Mouse (Mus musculus) layer of hippocampus, adult 2 months (tissue): Measurements from ENCODE around the gene Dnhd1. TPM values are rescaled to one million over a fixed set of nuclear protein-coding genes. Genes with fewer than 3 reads are reported as not detected.

ENCODE experiments used
- DNase-seq, 2 experiments: peaks; one replicate each; pipeline ENCODE4 v3.0.0; 2022; ENCODE audit warnings: low spot score in 2 of 2
- H3K27ac ChIP-seq: fragments of 200-600 bp; 2 replicates; pipeline ENCODE4 v1.8.1; 2022
- H3K4me3 ChIP-seq: fragments of 200-600 bp; 2 replicates; pipeline ENCODE4 v1.8.1; 2022; ENCODE audit warnings: mild to moderate bottlenecking
- CTCF ChIP-seq: fragments of 200-600 bp; conservative IDR thresholded peaks from 2 replicates; pipeline ENCODE4 v1.8.1; 2022; ENCODE audit warnings: antibody characterized with exemption, mild to moderate bottlenecking, moderate library complexity
- total RNA-seq, 2 experiments: library from RNA; stranded (reverse); gene quantifications; 2 replicates each; pipeline ENCODE4 v1.2.3; 2021

The Dnhd1 gene
- total RNA-seq, 2 experiments from 2014 or later, result 6.9 to 8.5 TPM

GRCm38 (mm10) chr7:105751491-105752433 lies 101.1 kb downstream of the Dnhd1 start, which contains the start of gene Tpp1:
Gene Tpp1 (minus strand): TSS chr7:105752235.
- Histone ChIP-seq H3K27ac (peak within 1 kb of the TSS; percentile 93), H3K4me3 (peak within 1 kb of the TSS; percentile 86)
- DNase-seq, result peak; percentile 94 to 97
- TF ChIP-seq CTCF, result no peak

GRCm38 (mm10) chr7:105752716-105753115 lies 102.1 kb downstream of the Dnhd1 start:
- TF ChIP-seq CTCF, result peak; percentile 26; the same call in 1 of the 2 replicates
- no peak for DNase-seq
- H3K4me3 ChIP-seq, result no peak overlapping the region
- H3K27ac ChIP-seq, result peak overlapping the region; percentile 93

- no peak for TF ChIP-seq CTCF
- no peak for DNase-seq
- Histone ChIP-seq H3K4me3 (no peak overlapping the region), H3K27ac (no peak overlapping the region; the same call in 1 of the 2 replicates)
Observed at GRCm38 (mm10) chr7:105753281-105753680, 102.7 kb downstream of the Dnhd1 start.

- no peak for DNase-seq
Observed at GRCm38 (mm10) chr7:105761813-105762484, 111.3 kb downstream of the Dnhd1 start.

GRCm38 (mm10) chr7:105762517-105763270 lies 112.1 kb downstream of the Dnhd1 start:
- H3K4me3 ChIP-seq, result peak overlapping the region; percentile 48
- H3K27ac ChIP-seq, result no peak overlapping the region
- TF ChIP-seq CTCF, result no peak
- no peak for DNase-seq

More at GRCm38 (mm10) chr7:105761813-105762484, 111.3 kb downstream of the Dnhd1 start:
- Histone ChIP-seq H3K4me3 (peak overlapping the region; percentile 48), H3K27ac (no peak overlapping the region)
- no peak for TF ChIP-seq CTCF

GRCm38 (mm10) chr7:105764331-105764730 lies 113.7 kb downstream of the Dnhd1 start:
- Histone ChIP-seq H3K27ac (no peak overlapping the region), H3K4me3 (no peak overlapping the region)
- no peak for TF ChIP-seq CTCF
- no peak for DNase-seq

GRCm38 (mm10) chr7:105767729-105768165 lies 117.1 kb downstream of the Dnhd1 start:
- TF ChIP-seq CTCF, result no peak
- Histone ChIP-seq H3K27ac (peak overlapping the region; percentile 40; the same call in 1 of the 2 replicates), H3K4me3 (no peak overlapping the region)
- DNase-seq, result no peak

GRCm38 (mm10) chr7:105769959-105770358 lies 119.3 kb downstream of the Dnhd1 start:
- Histone ChIP-seq H3K27ac (no peak overlapping the region), H3K4me3 (no peak overlapping the region)
- no peak for DNase-seq
- no peak for TF ChIP-seq CTCF

Other genes with a start within 250 kb of the Dnhd1 start
- gene Cnga4, start 246.3 kb upstream of the Dnhd1 start, total RNA-seq, result under 1 TPM; 0.69 to 0.90 TPM
- 1 to 10 TPM; 6.2 to 6.5 TPM for gene Cckbr, start 225.1 kb upstream of the Dnhd1 start, total RNA-seq
- gene Cavin3, start 168.5 kb upstream of the Dnhd1 start, total RNA-seq, result 10 to 100 TPM; 13.9 to 14.2 TPM
- 10 to 100 TPM; 82.7 to 86.2 TPM for gene Smpd1, start 96.5 kb upstream of the Dnhd1 start, total RNA-seq
- 100 to 1,000 TPM; 360 to 370 TPM for gene Apbb1, start 69.2 kb upstream of the Dnhd1 start, total RNA-seq
- under 1 TPM in 1 of 2 experiments, not detected in 1; 0.23 TPM for gene Hpx, start 50.7 kb upstream of the Dnhd1 start, total RNA-seq
- 100 to 1,000 TPM; 140 to 142 TPM for gene Trim3, start 17.3 kb upstream of the Dnhd1 start, total RNA-seq
- 10 to 100 TPM; 67.4 to 73.7 TPM for gene Timm10b, start 10.8 kb upstream of the Dnhd1 start, total RNA-seq
- 100 to 1,000 TPM in 1 of 2 experiments, 10 to 100 TPM in 1; 98.9 to 105 TPM for gene Arfip2, start 10.4 kb upstream of the Dnhd1 start, total RNA-seq
- gene Gm45799, start 10.3 kb upstream of the Dnhd1 start, total RNA-seq, result 10 to 100 TPM in 1 of 2 experiments, 1 to 10 TPM in 1; 6.9 to 12.7 TPM
- gene Ilk, start 85.8 kb downstream of the Dnhd1 start, total RNA-seq, result 10 to 100 TPM; 79.7 to 83.2 TPM
- 10 to 100 TPM in 1 of 2 experiments, 1 to 10 TPM in 1; 8.9 to 14.3 TPM for gene Rrp8, start 86.6 kb downstream of the Dnhd1 start, total RNA-seq
- 100 to 1,000 TPM; 112 to 120 TPM for gene Taf10, start 93.5 kb downstream of the Dnhd1 start, total RNA-seq
- 10 to 100 TPM; 73.2 to 73.4 TPM for gene Tpp1, start 101.4 kb downstream of the Dnhd1 start, total RNA-seq
- 10 to 100 TPM; 14.1 to 15.1 TPM for gene Dchs1, start 136.8 kb downstream of the Dnhd1 start, total RNA-seq
- 100 to 1,000 TPM; 104 to 108 TPM for gene Mrpl17, start 160.3 kb downstream of the Dnhd1 start, total RNA-seq